Mouse (Mus musculus): Measurements from ENCODE around the gene Gal3st4.

- TF ChIP-seq USF1 (IDR thresholded peaks at IDR 0.05; ENCODE audit: low read depth) (no peak), POLR2A (IDR thresholded peaks at IDR 0.05; ENCODE audit: insufficient read length, low read depth) (no peak)
Observed at GRCm38 (mm10) chr5:138279585-138280424, 7.2 kb upstream of the Gal3st4 start, which contains the start of the genes Gm43720, Gpc2 and Stag3.
